Mouse (Mus musculus) heart, embryonic 16.5 days (tissue): Measurements from ENCODE around the gene Shb. TPM values are rescaled to one million over a fixed set of nuclear protein-coding genes. Genes with fewer than 3 reads are reported as not detected.

Source experiments
- ATAC-seq: fragments of 200-750 bp; cut with Nextera tagmentation; replicated peaks from 2 replicates; pipeline ENCODE4 v1.8.0; 2017; ENCODE audit warnings: moderate number of reproducible peaks; ENCODE audit not compliant: insufficient read depth, low FRiP score; ENCODE audit errors: extremely low read depth
- H3K27ac ChIP-seq: fragments of 300-500 bp; sonication (generic); 2 replicates; pipeline ENCODE4 v1.5.1; 2014; ENCODE audit warnings: mild to moderate bottlenecking, low read length, control low read depth, moderate library complexity
- H3K27me3 ChIP-seq: fragments of 300-500 bp; sonication (generic); 2 replicates; pipeline ENCODE4 v1.6.1; 2014; ENCODE audit warnings: low read length, mixed read lengths; ENCODE audit not compliant: control insufficient read depth, insufficient read depth
- H3K36me3 ChIP-seq: fragments of 300-500 bp; sonication (generic); 2 replicates; pipeline ENCODE4 v1.6.1; 2014; ENCODE audit not compliant: control insufficient read depth, insufficient read depth
- H3K4me1 ChIP-seq: fragments of 300-500 bp; sonication (generic); 2 replicates; pipeline ENCODE4 v1.6.1; 2014; ENCODE audit warnings: low read length, mixed read lengths; ENCODE audit not compliant: control insufficient read depth, insufficient read depth
- H3K4me2 ChIP-seq: fragments of 300-500 bp; sonication (generic); 2 replicates; pipeline ENCODE4 v1.6.1; 2014; ENCODE audit warnings: low read depth, mild to moderate bottlenecking, control low read depth, low read length
- H3K4me3 ChIP-seq: fragments of 300-500 bp; sonication (generic); 2 replicates; pipeline ENCODE4 v1.5.1; 2014; ENCODE audit warnings: mild to moderate bottlenecking, control low read depth, low read length
- H3K9ac ChIP-seq: fragments of 300-500 bp; sonication (generic); 2 replicates; pipeline ENCODE4 v1.6.1; 2014; ENCODE audit warnings: low read length, control low read depth
- H3K9me3 ChIP-seq: fragments of 300-500 bp; sonication (generic); replicated peaks from 2 replicates; pipeline ENCODE4 v1.6.1; 2016; ENCODE audit warnings: low read length; ENCODE audit not compliant: control insufficient read depth
- WGBS: fragments of 180-500 bp; shearing (Covaris S2); extraction: QIAGEN DNeasy Blood & Tissue Kit; methylation state at CpG from one replicate; pipeline ENCODE4 v1.1.7; 2014; 5-methylcytosine and 5-hydroxymethylcytosine counted together
- polyA plus RNA-seq: library from polyadenylated mRNA; unstranded; fragments of >200 nt; fragmentation: Nextera tagmentation; extraction: Ambion mirVana; gene quantifications from 2 replicates; pipeline ENCODE4 v1.2.1, GENCODE M21; 2015

The Shb gene
- polyA plus RNA-seq, 1 experiment from 2014 or later = 7.6 TPM

DNA sequence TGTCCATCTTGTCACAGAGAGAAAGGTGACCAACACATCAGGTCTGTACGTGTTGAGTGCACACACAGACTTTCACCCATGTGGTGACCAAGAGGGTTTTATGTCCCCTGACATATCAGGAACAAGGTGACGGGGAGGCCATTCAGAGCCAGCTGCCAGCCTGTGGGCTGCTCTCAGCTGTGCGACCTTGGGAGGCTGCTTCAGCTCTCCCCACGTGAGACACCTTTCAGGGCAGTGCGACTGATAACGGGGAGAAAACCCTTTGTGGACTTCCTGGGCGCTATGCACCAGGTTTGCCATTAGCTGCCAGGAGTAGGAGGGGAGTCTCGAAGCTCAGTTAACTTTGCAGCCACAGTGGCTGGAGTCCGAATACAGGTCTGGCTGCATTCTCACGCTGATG, 109.6 kb downstream of the Shb start:
- WGBS = 52% methylated on average over 10 of the region's 10 CpGs
- peaks cover 6% of the 10 kb centered on the region; the same call in 1 of the 2 replicates for H3K36me3 ChIP-seq
- H3K4me1 ChIP-seq = peaks cover 30% of the 10 kb centered on the region
- H3K9me3 ChIP-seq = no peaks in the 10 kb centered on the region
- H3K27ac ChIP-seq = peak overlapping the region; percentile 25
- H3K4me3 ChIP-seq = no peak overlapping the region
- H3K27me3 ChIP-seq = no peaks in the 10 kb centered on the region
- ATAC-seq = no peak
- H3K4me2 ChIP-seq = no peak overlapping the region
- H3K9ac ChIP-seq = no peak overlapping the region

- peaks cover 30% of the 10 kb centered on the region for H3K4me1 ChIP-seq
- peak overlapping the region; percentile 0; the same call in 1 of the 2 replicates for H3K9ac ChIP-seq
- no peak overlapping the region for H3K4me2 ChIP-seq
- peaks cover 6% of the 10 kb centered on the region; the same call in 1 of the 2 replicates for H3K36me3 ChIP-seq
- no peaks in the 10 kb centered on the region for H3K27me3 ChIP-seq
- ATAC-seq = no peak
- 74% methylated on average over 11 of the region's 11 CpGs for WGBS
- H3K27ac ChIP-seq = peak overlapping the region; percentile 19
- no peaks in the 10 kb centered on the region for H3K9me3 ChIP-seq
- no peak overlapping the region for H3K4me3 ChIP-seq
Observed at GRCm38 (mm10) chr4:45421519-45422260, 110.6 kb downstream of the Shb start.

GRCm38 (mm10) chr4:45420733-45421132, 111.5 kb downstream of the Shb start:
- Histone ChIP-seq H3K4me1 (peaks cover 30% of the 10 kb centered on the region), H3K4me3 (no peak overlapping the region), H3K9ac (no peak overlapping the region)

GRCm38 (mm10) chr4:45419051-45419450, 113.2 kb downstream of the Shb start:
- no peak overlapping the region for H3K4me3 ChIP-seq
- 83% methylated on average over 4 of the region's 4 CpGs for WGBS
- H3K36me3 ChIP-seq = peaks cover 6% of the 10 kb centered on the region; the same call in 1 of the 2 replicates
- H3K27ac ChIP-seq = no peak overlapping the region
- H3K9me3 ChIP-seq = no peaks in the 10 kb centered on the region
- no peak overlapping the region for H3K4me2 ChIP-seq
- no peak overlapping the region for H3K9ac ChIP-seq
- ATAC-seq = no peak
- peaks cover 28% of the 10 kb centered on the region for H3K4me1 ChIP-seq
- H3K27me3 ChIP-seq = no peaks in the 10 kb centered on the region

More at GRCm38 (mm10) chr4:45420733-45421132, 111.5 kb downstream of the Shb start:
- H3K9me3 ChIP-seq = no peaks in the 10 kb centered on the region
- H3K36me3 ChIP-seq = peaks cover 6% of the 10 kb centered on the region; the same call in 1 of the 2 replicates
- H3K27ac ChIP-seq = peak overlapping the region; percentile 51
- no peak overlapping the region for H3K4me2 ChIP-seq
- H3K27me3 ChIP-seq = no peaks in the 10 kb centered on the region
- no peak for ATAC-seq
- WGBS = 65% methylated on average over 3 of the region's 3 CpGs

DNA sequence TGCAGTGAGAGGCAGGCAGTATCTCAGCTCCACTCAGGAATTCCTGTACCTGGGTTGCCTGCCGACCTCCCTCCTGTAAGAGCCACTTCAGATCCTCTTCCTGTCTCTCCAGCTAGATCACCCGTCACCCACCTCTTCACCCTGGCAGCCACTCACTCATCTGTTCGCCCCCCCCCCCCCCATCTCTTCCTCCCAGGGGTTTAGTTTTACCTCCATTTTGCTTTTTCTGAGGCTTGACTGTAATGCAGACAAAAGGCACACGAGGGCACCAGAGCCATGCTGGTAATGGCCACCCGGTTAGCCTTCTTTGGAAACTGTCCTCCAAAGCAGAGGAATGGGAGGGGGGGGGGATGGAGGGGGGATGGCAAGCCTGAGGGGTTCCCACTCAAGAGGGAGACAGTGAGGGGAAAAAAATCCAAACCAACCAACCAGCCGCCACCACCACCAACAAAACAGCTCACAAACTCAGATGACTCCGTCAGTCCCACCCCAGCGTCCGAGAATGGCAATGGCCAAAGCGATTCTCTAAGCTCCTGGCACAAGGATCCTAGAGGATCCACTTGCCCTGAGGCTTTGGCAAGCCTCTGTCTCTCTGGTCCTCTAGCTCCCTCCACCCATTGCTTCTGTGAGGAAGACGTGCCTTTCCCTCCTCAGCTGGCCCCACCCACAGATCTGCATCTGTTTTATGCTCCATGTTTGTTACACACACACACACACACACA, 113.9 kb downstream of the Shb start:
- Histone ChIP-seq H3K4me1 (peaks cover 22% of the 10 kb centered on the region), H3K36me3 (peaks cover 2% of the 10 kb centered on the region; the same call in 1 of the 2 replicates), H3K4me3 (no peak overlapping the region), H3K27me3 (no peaks in the 10 kb centered on the region), H3K9ac (peak overlapping the region; percentile 31; the same call in 1 of the 2 replicates), H3K27ac (no peak overlapping the region), H3K4me2 (peak overlapping the region; percentile 35), H3K9me3 (no peaks in the 10 kb centered on the region)
- no peak for ATAC-seq
- WGBS = 26% methylated on average over 11 of the region's 11 CpGs

DNA sequence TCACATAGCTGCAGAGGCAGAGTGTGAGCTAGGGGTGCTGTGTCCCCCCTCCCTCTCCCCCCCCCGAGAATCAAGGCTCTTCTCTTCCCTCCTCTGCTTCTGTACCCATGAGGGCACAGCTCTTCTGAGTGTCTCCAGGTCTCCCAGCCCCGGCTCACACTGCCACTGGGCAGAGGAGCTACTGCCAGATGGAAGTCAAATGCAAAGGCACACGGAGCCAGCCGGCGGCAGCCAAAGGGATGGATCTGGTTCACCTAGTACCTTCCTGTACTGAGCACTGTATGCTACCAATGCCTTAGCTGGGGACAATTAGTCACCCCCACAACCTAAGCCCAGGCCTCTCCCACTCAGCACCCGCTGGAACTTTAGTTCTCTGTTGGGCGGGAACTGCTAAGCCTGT, 116.0 kb downstream of the Shb start:
- no peak for ATAC-seq
- H3K36me3 ChIP-seq = no peaks in the 10 kb centered on the region
- peaks cover 23% of the 10 kb centered on the region for H3K4me1 ChIP-seq
- H3K27ac ChIP-seq = no peak overlapping the region
- H3K4me2 ChIP-seq = no peak overlapping the region
- H3K27me3 ChIP-seq = no peaks in the 10 kb centered on the region
- H3K9me3 ChIP-seq = no peaks in the 10 kb centered on the region
- no peak overlapping the region for H3K9ac ChIP-seq
- WGBS = 67% methylated on average over 7 of the region's 7 CpGs
- no peak overlapping the region for H3K4me3 ChIP-seq

GRCm38 (mm10) chr4:45413674-45414338, 118.5 kb downstream of the Shb start:
- Histone ChIP-seq H3K9me3 (no peaks in the 10 kb centered on the region), H3K4me3 (no peak overlapping the region), H3K4me2 (no peak overlapping the region), H3K36me3 (no peaks in the 10 kb centered on the region), H3K4me1 (peaks cover 16% of the 10 kb centered on the region), H3K27me3 (no peaks in the 10 kb centered on the region), H3K9ac (no peak overlapping the region), H3K27ac (no peak overlapping the region)
- 81% methylated on average over 9 of the region's 9 CpGs for WGBS
- no peak for ATAC-seq

DNA sequence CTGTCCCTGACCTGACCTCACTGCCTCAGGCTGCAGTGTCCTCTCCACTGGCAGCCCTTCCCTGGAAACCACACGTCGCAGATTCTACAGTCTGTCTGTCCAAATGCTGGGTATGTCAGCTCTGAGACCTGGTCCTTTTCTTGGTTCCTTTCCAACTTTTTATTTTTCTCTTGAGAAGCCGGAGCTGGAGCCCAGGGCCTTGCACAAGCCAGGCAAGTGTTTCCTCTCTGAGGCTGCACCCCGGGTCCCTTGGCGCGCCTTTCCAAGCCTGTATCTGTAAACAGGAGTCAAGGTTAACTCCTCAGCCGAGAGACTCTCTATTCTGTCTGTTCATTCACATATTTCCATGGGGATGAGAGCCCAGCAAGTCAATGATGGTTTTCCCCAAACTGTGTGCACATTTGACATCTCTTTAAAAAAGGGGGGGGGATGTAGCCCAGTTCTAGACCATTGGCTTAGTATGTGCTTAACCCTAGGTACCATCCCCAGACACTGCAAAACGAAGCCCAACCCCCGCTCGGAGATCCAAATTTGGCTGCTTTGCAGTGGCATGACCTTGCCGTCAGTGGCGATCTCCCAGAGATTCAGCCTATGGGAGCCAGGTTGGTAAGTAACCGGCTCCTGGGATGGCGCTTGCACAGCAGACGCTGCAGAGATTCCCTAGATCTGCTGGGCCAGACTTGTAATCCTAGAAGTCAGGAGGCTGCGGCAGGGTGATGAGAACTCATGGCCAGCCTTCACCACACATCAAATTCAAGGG, 119.7 kb downstream of the Shb start:
- WGBS = 57% methylated on average over 16 of the region's 16 CpGs
- Histone ChIP-seq H3K4me2 (no peak overlapping the region), H3K4me3 (no peak overlapping the region), H3K9ac (no peak overlapping the region), H3K4me1 (peaks cover 12% of the 10 kb centered on the region), H3K36me3 (no peaks in the 10 kb centered on the region), H3K27me3 (no peaks in the 10 kb centered on the region), H3K9me3 (no peaks in the 10 kb centered on the region), H3K27ac (no peak overlapping the region)
- ATAC-seq = no peak
